Mouse (Mus musculus) spleen, postnatal 36 days (tissue): ENCODE results near the gene Hoxa7.
A peak's percentile ranks its signal among the peaks of the same experiment; 100 is the strongest.

Source experiments
- DNase-seq, 2 experiments: peaks; one replicate each; pipeline ENCODE4 v3.0.0; 2022; ENCODE audit warnings: low spot score in 2 of 2, mixed read lengths in 1 of 2

Gene Hoxa7

DNA sequence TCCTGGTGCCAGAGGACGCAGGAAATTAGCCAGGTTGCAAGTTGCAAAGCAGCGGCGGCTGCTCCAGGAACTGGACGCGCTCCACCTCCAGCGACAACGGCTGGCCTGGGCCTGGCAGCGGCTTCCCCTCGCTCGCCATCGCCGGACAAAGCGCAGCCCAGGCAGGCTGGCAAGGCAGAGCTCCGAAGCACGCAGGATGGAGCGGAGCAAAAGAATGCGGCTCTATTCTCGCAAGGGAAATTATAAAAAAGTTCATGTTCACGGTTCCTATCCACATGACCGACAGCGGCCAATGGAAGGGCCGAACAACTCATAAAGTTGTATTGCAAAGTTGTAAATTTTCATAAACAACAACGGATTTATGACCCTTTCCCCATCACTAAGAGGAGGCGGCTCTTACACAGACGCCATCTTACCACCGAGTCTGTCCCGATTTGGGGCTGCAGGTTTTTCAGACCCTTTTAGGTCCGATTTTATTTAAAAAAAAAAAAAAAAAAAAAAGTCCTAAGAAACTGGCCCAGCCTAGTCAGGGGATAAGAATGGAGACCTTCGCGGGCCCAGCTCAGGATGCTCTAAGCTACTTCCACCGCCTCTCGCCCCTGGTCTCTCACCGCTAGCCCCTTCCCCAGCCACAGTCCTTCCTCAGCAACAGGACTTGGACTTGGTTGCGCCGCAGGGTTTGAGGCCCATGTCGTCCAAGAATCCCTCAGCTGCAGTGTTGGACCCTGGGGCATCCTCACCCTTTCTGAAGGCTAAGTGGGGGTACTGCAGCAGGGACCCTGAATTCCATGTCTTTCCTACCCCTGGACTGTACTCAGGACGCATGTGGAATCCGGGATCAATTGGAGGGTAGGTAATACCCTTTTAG is 8.3 kb downstream of the Hoxa7 start, which contains the start of the genes Hoxa3 and Gm28308:
Hoxa3 (minus strand) TSS at position 218 of the 868 bp plus-strand sequence.
Gm28308 (minus strand) TSS at position 221 of the 868 bp plus-strand sequence.
- no peak for DNase-seq

DNA sequence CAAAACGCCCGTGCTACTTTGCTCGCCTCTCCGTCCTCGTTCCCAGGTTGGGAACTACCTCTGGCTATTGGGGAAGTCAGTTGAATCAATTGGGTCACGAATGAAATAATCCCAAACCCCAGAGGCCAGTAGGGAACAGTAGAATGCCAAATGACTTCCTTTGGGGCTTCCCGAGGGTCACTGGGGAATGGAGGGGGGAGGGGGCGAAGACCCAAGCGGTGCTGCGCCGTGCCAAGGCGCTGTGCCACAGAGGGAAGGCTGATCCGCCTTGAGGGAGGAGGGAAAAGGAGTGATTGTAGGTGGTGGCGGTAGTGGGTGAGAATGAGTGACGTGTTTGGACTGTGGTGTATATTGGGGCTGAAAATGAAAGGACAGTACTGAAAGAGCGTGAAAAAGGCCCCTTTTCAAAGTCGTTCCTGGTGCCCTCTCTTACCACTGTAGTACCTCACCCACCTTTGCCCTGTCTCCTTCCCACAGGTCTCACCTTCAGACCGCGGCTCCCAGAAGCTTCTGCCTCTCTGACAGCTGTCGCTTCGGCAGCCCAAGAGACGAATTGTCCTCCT is 9.0 kb downstream of the Hoxa7 start:
- no peak for DNase-seq

DNA sequence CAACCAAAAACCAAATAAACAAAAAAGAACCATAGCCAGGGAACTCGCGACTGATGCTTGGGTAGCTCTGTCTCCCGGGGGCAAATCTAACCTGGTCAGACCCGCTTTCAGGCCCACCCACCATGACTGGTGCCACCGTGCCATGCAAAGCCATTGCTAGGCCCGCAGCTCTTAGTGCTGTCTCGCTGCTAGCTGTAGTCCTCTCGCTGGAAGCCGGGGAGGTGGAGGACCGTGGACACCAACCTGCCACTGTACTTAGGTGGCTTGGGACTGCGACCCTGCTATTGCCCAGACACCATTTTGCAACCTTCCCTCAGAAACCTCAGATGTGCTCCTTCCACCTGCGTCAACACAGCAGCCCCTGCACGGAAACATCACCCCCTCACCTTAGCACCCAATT is 9.7 kb downstream of the Hoxa7 start:
- no peak for DNase-seq

DNA sequence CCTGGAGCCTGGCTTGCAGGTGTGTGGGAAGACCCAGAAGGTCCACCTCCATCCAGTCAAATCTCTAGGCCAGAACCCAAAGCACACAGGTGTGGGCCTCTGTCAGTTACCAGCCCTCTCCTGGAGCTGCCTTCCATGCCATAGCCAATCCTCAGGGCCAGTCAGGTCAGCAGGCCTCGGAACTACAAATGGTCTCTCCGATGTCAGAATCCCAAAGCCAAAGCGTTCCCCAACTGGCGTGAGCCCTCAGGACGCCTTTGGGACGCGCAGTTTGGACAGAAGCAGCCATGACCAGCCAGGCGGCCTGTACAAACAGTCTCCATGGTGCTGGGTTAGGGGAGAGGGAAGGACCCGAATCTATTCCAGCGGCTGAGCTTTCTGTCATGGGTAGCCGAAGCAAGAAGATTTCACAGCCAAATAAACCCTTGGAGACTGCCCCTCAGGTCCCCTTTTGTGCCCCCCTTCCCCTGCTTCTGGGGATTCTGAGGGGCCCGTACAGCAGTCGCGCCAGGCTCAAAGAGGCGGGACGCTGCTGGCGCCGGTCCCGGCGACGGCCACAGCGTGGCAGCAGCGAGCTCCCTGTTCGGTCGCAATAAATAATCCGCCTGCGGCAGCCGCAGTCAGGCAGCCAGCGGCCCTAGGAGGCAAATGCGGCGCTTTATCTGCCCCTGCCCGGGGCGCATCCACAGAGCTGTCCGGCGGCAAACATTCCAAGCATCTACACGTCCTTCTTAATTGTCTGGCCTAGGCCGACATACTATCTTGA is 10.3 kb downstream of the Hoxa7 start:
- DNase-seq: peak; percentile 45 to 55

DNA sequence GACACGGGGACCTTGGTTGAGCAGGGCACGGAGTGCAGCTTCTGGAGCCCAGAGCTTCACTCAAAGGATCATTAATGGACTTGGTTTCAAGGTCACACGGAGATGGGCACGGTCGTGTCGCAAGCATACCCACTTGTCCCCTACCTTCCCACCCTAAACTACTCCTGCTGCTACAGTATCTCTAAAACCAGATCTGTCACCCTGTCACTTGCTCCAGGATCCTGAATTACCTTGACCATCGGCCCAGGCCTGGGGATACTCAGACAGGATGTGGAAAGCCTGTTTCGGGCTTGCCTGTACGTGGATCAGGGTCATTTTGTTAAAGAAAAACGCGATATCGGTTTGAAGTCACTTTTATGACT is 12.0 kb downstream of the Hoxa7 start:
- DNase-seq: no peak

DNA sequence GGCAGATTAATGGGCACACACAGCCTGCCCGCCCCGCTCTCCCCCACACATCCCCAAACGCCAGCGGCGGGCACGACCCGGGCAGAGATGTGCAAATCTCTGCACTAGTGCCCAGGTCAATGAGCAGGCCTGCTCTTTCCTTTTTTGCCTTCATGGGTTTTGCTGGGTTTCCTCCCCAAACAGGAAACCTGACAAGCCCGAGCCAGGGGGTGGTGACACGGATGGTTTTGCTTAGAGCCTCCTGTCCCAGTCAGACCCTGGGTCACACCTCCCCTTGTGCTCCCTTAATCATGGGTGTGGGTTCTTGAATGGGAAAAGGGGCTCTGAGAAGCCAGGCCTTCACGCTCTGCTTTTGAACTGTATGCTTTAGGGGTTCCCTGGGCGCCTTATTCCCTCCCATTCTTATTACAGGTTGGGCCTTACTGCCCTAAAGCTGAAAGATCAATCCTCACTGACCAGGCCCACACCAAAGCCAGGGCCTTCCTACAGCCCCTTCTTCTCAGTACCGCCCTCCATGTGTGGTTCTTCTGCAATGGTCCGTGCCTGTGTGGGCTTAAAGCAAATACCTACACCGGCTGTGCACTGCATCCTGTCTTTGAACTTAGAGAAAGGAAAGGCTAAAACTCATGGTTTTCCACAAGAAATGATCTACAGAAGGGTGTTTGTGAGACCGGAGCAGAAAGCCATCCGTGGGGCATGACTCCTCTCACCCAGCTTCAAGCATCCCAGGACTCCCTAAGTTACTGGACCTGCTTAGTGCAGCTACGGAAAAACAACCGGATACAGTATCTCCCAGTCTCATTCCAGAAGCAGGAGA is 12.6 kb downstream of the Hoxa7 start:
- no peak for DNase-seq

DNA sequence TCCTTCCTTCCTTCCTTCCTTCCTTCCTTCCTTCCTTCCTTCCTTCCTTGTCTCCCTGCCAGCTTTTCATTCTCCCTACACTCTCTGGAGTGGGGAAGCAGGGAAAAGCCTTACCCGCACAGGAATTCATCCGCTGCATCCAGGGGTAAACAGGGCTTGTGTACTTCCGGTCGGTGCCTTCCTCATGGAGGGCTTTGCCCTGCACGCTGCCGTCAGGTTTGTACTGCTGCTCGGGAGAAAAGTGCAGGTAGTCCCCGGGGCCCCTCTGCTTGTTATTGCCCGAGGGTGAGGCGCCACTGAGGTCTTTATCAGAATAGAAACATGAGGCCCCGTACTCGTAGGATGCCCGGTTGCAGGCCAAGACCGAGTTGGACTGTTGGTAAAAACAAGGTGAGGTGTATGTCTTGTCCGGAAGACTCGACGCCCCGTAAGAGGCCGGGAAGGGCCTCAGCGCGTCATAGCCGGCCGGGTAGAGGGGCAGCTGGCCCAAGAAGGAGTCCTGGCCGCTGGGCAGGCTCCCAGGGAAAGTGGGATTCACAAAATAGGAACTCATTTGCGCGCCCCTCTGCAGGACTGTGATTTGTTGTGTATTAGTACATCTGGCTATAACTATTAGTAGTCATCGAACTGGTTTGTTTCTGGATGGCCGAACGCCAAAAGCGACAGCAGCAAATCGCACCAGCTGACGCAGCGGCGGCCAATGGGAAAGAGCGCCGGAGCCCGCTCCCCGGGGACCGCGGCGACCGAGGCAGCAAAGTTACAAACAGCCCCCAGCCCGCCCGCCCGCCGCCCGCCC is 13.4 kb downstream of the Hoxa7 start, which contains the start of gene Hoxa6:
Hoxa6 (minus strand) TSS at position 651 of the 796 bp plus-strand sequence.
- no peak for DNase-seq

DNA sequence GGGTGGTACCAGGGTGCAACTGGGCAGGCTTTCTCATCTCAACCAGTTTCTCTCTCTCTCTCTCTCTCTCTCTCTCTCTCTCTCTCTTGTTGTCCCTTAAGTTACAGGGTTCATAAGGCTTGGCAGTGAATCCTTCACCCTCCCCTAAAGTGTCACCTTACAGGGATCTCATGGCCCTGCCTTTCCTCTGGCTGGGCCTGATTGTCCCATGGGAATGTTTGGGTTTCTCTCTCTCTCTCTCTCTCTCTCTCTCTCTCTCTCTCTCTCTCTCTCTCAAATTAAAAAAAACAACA is 14.0 kb downstream of the Hoxa7 start:
- DNase-seq: no peak

DNA sequence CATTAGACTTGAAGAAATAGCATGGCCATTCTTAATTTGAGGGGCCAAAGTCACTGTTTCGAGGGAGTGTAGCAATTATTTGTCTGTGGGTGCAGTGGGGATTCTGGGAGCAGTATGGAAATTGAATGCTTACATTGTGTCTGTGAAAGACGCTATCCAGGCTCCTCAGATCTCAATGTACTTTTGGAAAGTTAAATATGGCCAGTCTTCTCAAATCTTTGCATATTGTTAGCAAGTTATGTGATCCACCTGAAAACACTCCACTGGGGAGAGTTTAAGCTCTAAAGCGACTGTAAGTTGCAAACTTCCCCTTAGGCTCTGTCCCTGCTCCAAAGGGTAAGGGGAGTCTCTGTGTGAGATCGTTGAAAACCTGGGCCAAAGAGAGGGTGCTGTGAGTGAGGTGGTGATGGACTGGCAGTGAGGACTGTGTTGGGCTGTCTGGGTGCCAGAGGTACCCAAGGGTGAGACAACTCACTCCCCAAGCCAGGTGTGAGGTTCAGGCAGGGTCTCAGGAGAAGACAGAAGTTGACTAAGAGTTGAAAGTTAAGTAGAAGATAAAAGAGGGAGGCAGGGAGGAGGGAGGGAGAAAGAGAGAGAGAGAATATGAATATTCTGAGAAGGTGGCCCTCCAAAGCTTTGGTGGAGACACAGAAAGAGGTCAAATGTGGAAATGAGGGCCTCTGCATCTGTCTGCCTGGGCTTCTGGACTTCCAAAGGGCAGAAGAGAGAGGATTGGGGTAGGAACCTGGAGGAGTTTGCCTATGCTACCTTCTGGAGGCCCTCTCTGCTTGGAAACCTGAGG is 14.6 kb downstream of the Hoxa7 start:
- DNase-seq: no peak

DNA sequence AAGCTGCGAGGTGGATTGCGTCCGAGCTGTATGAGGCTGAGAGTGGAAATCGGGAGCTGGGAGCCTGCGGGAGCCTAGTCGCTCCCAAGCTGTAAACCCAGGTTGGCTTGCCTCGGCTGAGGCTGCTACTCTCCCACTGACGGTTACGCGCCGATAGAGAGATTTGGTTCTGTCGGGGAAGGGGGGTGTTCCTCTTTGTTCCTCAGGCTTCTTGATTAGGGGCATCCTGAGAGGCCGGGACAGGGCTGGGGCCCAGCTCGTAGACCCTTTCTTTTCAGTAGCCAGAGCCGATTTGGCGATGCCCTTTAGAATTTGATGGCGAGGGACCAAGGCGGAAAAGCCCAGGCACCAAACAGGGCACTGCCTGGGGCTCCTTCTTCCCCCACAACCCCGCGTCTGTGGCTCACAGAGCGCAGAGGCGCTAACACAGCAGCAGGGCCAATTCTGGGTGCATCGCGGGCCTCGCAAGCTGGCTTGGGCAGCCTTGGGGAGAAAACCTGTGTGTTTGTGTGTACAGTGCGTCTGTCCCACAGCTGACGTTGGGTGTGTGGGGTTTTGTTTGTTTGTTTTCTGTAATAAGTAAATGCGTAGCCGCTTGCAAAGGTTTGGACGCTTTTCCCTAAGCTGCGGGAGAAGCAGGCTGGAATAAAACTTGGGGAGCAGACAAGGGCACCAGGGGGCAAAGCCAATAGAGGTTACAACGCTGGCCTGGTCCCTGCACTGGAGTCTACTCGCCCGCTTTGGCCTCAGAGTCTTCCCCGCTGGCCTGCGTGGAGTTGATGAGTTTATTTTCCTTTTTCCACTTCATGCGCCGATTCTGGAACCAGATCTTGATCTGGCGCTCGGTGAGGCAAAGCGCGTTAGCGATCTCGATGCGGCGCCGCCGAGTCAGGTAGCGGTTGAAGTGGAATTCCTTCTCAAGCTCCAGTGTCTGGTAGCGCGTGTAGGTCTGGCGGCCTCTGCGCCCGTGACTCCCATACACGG is 15.7 kb downstream of the Hoxa7 start:
- no peak for DNase-seq

DNA sequence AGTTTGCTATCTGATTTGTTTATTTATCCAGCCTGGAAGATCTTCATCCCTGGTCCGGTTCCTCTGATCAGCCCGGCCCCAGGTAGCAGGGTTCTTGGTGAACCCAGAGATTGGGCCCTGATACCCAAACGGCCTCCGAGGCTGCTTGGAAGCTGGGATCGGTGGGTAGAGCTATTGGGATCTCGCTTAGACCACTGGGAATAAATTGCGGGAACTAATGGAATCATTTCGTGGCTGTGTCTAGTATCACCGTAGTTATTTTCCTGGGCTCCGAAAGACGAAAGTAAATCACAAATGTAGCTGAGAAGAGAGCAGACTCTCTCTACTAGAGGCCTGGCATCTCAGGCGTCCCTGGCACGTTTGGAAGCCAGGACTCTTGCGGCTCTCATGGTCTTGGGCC is 16.4 kb downstream of the Hoxa7 start:
- DNase-seq: no peak

DNA sequence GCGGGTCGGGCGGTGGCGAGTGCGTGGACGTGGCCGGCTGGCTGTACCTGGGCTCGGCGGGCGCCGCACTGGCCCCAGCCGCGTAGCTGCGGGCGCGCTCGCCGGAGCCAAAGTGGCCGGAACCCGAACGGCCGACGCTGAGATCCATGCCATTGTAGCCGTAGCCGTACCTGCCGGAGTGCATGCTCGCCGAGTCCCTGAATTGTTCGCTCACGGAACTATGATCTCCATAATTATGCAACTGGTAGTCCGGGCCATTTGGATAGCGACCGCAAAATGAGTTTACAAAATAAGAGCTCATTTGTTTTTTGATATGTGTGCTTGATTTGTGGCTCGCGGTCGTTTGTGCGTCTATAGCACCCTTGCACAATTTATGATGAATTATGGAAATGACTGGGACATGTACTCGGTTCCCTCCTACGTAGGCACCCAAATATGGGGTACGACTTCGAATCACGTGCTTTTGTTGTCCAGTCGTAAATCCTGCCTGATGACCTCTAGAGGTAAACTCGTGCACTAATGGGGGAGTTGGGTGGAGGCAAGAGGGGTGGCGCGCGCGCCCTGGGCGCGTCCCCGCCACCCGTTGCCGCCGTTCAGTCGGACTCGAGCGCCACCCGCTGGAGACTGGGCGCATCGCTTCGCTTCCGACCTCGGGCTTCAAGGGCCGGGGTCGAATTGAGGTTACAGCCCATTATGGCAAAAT is 17.5 kb downstream of the Hoxa7 start, which contains the start of gene Hoxa5:
Hoxa5 (minus strand) TSS at position 538 of the 703 bp plus-strand sequence.
- no peak for DNase-seq

DNA sequence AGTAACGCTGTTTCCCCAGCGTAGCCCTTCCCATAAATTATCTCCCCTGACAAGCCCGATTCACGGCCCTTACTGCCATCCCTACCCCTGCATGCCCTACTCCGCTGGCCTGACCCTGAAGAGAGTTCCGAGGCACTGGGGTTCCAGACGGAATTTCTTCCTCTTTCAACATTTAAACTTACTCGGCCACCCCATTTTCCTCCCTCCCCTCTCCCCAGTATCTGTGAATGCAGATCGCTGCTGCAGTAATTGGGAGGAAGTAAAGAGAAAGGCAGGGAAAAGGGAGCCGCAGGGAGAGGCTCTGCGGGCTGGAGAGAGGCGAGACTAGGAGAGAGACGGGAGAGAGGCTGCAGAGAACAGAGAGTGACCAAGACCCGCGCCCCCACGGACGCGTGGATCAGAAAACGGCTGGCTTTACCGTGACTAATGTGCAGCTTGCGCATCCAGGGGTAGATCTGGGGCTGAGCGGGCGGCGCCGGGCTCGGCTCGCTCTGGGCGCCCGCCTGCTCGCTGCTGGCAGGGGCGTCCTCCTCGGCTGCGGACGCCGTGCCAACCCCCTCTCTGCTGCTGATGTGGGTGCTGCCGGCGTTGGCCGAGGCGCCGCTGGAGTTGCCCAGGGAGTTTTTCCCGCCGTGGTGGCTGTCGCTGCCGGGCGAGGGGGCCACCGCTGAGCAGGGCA is 18.1 kb downstream of the Hoxa7 start:
- DNase-seq: no peak

DNA sequence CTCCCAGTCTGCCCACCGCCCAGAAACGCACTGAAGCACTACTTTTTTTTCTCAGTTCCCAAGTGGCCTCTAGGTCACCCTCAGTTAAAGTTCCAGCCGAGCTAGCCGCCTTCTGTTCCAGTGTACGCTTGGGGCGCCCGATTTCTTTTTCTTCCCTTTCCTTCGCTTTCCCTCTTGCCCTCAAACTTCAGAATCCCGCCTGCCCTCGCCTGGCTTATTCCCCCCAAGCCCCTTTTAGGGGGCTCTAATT is 18.6 kb downstream of the Hoxa7 start:
- no peak for DNase-seq

DNA sequence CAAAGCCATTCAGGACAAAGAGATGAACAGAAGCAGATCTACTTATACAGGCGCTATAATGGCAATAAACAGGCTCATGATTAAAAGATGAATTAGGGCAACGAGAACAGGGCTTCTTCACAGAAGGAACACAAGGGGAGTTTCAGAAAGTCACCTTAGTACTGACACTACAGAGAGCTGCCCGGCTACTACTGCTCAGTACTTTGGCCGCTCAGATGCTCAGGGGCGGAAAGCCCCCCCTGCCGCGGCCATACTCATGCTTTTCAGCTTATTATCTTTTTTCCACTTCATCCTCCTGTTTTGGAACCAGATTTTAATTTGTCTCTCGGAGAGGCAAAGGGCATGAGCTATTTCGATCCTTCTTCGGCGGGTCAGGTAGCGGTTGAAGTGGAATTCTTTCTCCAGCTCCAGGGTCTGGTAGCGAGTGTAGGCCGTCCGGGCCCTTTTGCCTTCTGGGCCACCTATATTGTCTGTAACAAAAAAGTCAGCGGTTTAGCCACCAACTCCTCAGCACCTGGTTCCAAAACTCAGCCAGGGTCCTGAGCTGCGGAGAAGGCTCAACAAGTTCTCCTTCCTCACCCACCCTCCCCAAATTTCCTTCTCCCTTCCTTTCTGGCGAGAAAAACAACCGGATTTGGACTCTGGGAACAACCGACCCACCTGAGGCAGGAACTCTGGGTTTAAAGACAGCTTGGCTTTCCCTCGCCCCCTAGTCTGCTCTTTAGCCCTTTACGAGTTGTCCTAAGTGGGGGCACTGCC is 19.1 kb downstream of the Hoxa7 start:
- no peak for DNase-seq

DNA sequence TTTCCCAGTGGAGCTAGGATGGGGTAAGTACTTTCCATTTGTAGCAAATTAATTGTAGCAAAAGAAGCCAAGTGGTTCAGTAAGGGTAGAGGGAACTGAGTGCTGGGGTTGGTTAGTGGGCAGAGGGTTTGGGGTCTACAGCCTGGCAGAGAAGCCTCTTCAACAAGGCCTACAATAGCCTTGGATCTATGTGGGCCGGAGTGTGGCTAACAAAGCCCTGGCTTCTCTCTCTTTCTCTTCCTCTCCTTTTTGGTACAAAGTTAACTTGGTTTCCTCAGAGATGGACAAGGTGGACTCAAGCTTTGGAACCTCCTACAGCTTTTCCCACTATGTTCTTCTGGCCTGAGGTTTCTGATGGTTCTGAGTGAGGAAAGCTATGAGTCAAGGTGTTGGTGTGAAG is 20.4 kb downstream of the Hoxa7 start:
- no peak for DNase-seq

DNA sequence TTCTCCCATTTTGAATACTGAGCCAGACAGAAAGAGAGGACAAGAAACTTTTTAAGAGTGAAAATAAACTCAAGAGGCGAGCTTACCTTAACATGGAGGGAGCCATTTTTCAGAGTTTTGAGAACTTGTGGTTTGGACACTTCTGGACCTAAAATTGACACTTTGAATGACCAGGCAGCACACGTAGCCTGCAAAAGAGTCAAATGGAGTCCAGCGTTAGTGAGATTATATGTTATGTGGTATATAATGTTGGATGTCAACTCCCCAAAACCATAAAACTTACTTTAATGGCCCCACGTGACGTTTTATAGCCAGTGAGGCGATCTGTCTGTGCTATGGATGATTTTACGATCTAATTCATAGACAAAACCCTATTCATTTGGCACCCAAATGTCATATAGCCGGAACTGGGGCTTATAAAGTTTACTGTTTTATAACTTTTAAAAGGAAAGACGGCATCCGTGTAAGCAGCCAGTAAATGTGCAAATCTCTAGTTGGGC is 20.9 kb downstream of the Hoxa7 start:
- DNase-seq: no peak
